Mouse (Mus musculus): ENCODE measurements around the gene 4930522H14Rik.

4930522H14Rik gene

DNA sequence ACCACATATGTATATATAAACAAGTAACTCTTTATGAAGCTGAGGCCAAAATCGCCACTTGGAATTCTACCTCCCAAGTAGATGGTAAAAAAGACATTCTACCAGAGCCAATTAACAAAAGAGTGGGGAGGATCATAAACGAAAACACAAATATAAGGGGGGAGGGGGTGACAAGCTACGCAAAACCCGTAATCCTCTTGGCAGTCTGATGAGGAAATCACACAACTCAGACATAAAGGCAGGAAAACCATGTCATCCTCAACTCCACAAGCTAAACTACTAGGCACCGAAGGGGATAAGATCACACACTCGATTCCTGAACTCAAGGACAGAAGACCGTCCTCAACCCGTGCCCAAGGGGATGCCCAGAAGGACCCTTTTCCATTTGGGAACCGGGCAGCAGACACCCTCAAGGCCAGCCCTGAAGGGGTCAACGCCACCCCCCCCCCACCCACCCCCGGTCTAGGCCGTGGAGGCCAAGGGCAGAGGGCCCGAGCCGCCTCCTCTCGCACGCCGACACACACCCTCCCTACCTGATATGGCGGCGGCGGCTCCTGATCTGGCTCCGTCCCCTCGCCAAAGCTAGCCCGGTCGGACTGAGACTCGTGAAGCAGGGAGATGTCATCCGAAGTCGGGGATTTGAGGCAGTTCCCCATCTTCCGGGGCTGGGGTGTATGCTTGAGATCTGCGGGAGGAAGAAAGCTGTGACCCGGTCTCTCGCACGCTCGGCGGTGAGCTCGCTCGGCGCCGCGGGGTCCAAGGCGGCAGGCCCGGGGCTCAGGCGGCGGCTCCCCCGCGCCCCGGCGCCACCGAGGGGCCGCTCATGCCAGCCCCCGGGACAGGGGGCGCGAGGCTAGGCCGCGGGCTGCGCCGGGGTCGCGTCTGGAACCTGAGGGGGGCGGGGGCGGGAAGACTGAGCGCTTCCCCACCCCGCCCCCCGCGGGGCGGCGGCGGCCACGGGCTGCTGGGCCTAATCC is 55.2 kb downstream of the 4930522H14Rik start:
- DNase-seq (ENCODE audit: extremely low spot score, low read depth, low spot score), result no peak

GRCm38 (mm10) chr4:109475078-109475477 is 56.0 kb downstream of the 4930522H14Rik start:
- no peak for DNase-seq (ENCODE audit: extremely low spot score, low read depth, low spot score)

DNA sequence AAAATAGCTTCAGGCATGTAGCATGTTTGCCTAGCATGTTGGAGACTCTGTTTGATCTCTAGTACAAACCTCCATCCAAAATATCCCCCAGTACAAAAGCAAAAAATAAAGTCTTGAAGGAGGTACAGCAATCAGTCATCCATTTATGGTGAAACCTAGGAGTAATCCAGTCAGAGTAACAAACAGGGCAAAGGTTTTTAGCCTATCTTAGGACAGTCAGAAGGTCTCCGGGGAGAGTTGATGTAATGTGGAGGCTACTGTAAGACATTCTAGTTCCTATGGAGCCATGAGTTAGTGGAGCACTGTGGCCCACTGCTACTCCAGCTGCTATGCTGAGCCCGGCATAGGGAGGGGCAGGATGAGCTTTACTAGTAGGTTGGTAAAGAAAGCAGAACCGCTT is 58.5 kb downstream of the 4930522H14Rik start:
- no peak for DNase-seq (ENCODE audit: extremely low spot score, low read depth, low spot score)

DNA sequence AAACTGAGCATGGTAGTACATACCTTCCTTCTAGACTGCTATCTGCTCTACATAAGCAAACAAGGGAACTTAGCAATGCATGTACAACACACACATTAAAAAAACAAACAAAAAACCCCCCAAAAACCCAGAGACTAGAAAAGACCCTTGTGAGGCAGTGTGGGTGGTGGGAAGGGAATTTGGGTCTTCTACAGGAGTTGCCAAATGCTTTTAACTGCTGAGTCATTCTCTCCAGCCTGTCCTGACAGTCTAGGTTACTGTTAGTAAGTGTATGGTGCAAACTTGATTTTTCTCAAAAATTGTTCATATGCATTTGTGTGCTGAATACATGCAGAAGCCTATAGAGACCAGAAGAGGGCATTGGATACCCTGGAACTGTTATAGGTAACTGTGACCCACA is 59.5 kb downstream of the 4930522H14Rik start:
- no peak for DNase-seq (ENCODE audit: extremely low spot score, low read depth, low spot score)

GRCm38 (mm10) chr4:109467687-109468086 is 63.4 kb downstream of the 4930522H14Rik start:
- DNase-seq (ENCODE audit: extremely low spot score, low read depth, low spot score), result no peak

GRCm38 (mm10) chr4:109463892-109464291 is 67.2 kb downstream of the 4930522H14Rik start:
- no peak for DNase-seq (ENCODE audit: extremely low spot score, low read depth, low spot score)

DNA sequence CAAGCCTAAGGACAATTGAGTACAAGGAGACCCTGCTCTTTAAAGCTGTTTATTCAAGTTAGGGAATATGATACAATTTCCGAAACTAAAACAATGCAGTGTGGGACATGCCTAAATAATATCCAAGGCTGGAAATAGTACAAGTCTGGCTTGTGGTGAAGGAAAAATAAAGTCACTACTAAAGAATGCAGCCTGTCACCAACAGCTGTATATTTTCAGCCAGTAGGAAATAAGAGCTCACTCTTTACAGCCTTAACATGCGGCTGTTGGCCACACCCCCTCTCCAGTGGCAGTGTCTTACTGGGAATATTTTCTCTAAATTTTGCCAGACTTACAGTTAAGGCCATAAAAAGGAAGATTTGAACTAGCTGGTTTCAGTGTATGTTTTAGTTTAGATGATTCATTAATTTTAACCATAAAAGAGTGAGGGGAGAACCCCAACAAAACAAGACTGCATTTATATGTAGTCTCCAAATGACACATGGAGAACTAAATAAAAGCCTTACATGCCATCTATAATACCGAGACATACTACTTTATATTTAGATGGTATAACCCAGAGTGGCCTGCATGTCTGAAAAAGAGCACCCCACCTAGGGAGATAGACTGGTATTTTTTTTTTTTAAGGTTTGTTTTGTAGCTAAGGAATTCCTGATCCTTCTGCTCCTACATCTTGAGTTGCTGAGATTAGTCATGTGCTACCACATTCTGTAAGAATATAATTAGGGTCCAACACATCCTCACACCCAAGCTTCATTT is 70.5 kb downstream of the 4930522H14Rik start:
- no peak for DNase-seq (ENCODE audit: extremely low spot score, low read depth, low spot score)

GRCm38 (mm10) chr4:109456821-109457220 is 74.3 kb downstream of the 4930522H14Rik start:
- no peak for DNase-seq (ENCODE audit: extremely low spot score, low read depth, low spot score)

Data from hindlimb bud, embryonic 11.5 days (tissue).